Comparison of ENCODE assay signal across 8 mouse cellular contexts in the genomic region with DNA sequence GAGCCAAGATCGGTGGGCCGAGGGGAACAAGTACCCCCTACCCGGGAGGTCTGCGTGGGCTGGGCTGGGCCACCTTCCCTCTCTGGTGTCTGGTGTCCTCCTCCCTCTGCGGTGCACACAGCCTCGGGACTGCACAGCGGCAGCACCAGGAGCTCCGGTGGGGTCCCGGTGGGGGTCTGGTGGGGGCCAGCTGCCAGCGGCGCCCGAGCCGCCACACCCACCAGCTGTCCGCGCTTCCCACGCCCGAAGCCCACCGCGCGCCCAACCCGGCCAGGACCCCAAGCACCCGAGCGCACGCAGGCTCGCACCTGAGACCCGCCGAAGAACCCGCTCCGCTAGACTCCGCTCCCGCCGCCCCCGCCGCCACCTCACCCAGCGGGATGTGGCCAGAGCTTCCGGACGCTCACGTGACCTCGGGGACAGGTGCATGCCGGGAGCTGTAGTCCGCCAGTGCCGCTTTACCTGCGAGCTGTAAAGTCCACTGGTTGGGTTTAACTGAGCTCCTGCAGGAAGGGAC. TPM values are rescaled to one million over a fixed set of nuclear protein-coding genes. Genes with fewer than 3 reads are reported as not detected.
DNase-seq lines count a peak whose midpoint lies in the region; ATAC-seq lines count a peak whose summit lies in the region.

TSS of gene Slc37a3 (minus strand) at position 365 of the 517 bp plus-strand sequence.

- H3K9me3 ChIP-seq in intestine, embryonic 15.5 days: no peaks in the 10 kb centered on the region; the same call in 1 of the 2 replicates

- intact Hi-C loops in gastrocnemius, postnatal 36 days (cut with DNase I): no loop called here
- intact Hi-C loops in left cerebral cortex, postnatal 14 days (cut with DNase I): no loop called here

- peak within 1 kb of the TSS; percentile 87 for H3K4me3 ChIP-seq in intestine, embryonic 15.5 days (replicated peaks)

- peak; percentile 90 for DNase-seq in adrenal gland, adult 2 months
- DNase-seq in embryo, embryonic 11.5 days (ENCODE audit: low read depth, low spot score): peak; percentile 69
- DNase-seq in gastrocnemius, postnatal 36 days: peak; percentile 73 to 81
- DNase-seq in left cerebral cortex, postnatal 14 days (ENCODE audit: low spot score in 2 of 2): peak; percentile 81 to 87
- peak; percentile 89 for DNase-seq in right cerebral cortex, postnatal 25 days
- DNase-seq in urinary bladder, postnatal 36 days (ENCODE audit: low spot score in 2 of 2): peak; percentile 80 to 89

- WGBS in intestine, embryonic 15.5 days: under 1% methylated on average over 43 of the region's 43 CpGs

- no peak within 1 kb of the TSS for H3K27ac ChIP-seq in intestine, embryonic 15.5 days

- peak within 1 kb of the TSS; percentile 82 for H3K9ac ChIP-seq in intestine, embryonic 15.5 days

- H3K36me3 ChIP-seq in intestine, embryonic 15.5 days: 0 out of 2 replicates have a peak, but pooled peaks cover 3% of the 10 kb centered on the region

- peaks cover 11% of the 10 kb centered on the region for H3K4me1 ChIP-seq in intestine, embryonic 15.5 days (replicated peaks)

- peak; percentile 92 for ATAC-seq in intestine, embryonic 15.5 days
- peak; percentile 78 for ATAC-seq in megakaryocyte-erythroid progenitor cell, adult 5-6 weeks (replicated peaks; ENCODE audit: low FRiP score, low TSS enrichment, poor library complexity, severe bottlenecking)

- H3K27me3 ChIP-seq in intestine, embryonic 15.5 days (replicated peaks): no peaks in the 10 kb centered on the region

- H3K4me2 ChIP-seq in intestine, embryonic 15.5 days (replicated peaks): peak within 1 kb of the TSS; percentile 77

RNA-seq across cellular contexts. Expression of gene Slc37a3, which starts in this region (rescaled TPM):
- 10 to 100 TPM; 33.7 to 40.5 TPM for total RNA-seq in adrenal gland, adult 2 months (2021)
- polyA plus RNA-seq in adrenal gland, adult 2 months (2012; rRNA removed): 7.9 and 8.4 TPM in 2 replicates
- total RNA-seq in gastrocnemius, postnatal 36 days (2021): 10 to 100 TPM; 14.2 to 15.1 TPM
- polyA plus RNA-seq in intestine, embryonic 15.5 days (2015; fragmentation: Nextera tagmentation; extraction: Ambion mirVana): 35.6 and 38.2 TPM in 2 replicates
- 10 to 100 TPM; 64.9 to 80.9 TPM for total RNA-seq in left cerebral cortex, postnatal 14 days (2021)
- 6.6 and 14.7 TPM in 2 replicates for total RNA-seq in megakaryocyte-erythroid progenitor cell, adult 5-6 weeks (2014; fragmentation: Nextera tagmentation)
- total RNA-seq in megakaryocyte-erythroid progenitor cell, adult 5-6 weeks (2017): 1.7 and 1.9 TPM in 2 replicates
